Mouse (Mus musculus) kidney, embryonic 14.5 days (tissue): Measurements from ENCODE around the gene Cd27. TPM values are rescaled to one million over a fixed set of nuclear protein-coding genes. Genes with fewer than 3 reads are reported as not detected.
A peak's percentile ranks its signal among the peaks of the same experiment; 100 is the strongest.

ENCODE experiments used
- ATAC-seq: fragments of 200-750 bp; cut with Nextera tagmentation; 2 replicates; pipeline ENCODE4 v1.8.0; 2017; ENCODE audit warnings: moderate number of reproducible peaks, mild to moderate bottlenecking, moderate TSS enrichment, moderate library complexity; ENCODE audit not compliant: low FRiP score, low TSS enrichment
- H3K27ac ChIP-seq: fragments of 300-500 bp; sonication (generic); 2 replicates; pipeline ENCODE4 v1.5.1; 2014; ENCODE audit warnings: low read depth, mild to moderate bottlenecking, low read length, moderate library complexity, mixed read lengths
- H3K27me3 ChIP-seq: fragments of 300-500 bp; sonication (generic); 2 replicates; pipeline ENCODE4 v1.6.1; 2014; ENCODE audit warnings: mild to moderate bottlenecking, low read length; ENCODE audit not compliant: control insufficient read depth, insufficient read depth
- H3K36me3 ChIP-seq: fragments of 300-500 bp; sonication (generic); 2 replicates; pipeline ENCODE4 v1.6.1; 2014; ENCODE audit warnings: low read length, mixed read lengths; ENCODE audit not compliant: control insufficient read depth, insufficient read depth
- H3K4me1 ChIP-seq: fragments of 300-500 bp; sonication (generic); 2 replicates; pipeline ENCODE4 v1.6.1; 2014; ENCODE audit warnings: low read length, mixed read lengths; ENCODE audit not compliant: control insufficient read depth, insufficient read depth
- H3K4me2 ChIP-seq: fragments of 300-500 bp; sonication (generic); replicated peaks from 2 replicates; pipeline ENCODE4 v1.6.1; 2014; ENCODE audit warnings: low read depth, mild to moderate bottlenecking, low read length
- H3K4me3 ChIP-seq: fragments of 300-500 bp; sonication (generic); 2 replicates; pipeline ENCODE4 v1.5.1; 2014; ENCODE audit warnings: mild to moderate bottlenecking, low read length
- H3K9ac ChIP-seq: fragments of 300-500 bp; sonication (generic); 2 replicates; pipeline ENCODE4 v1.6.1; 2014; ENCODE audit warnings: low read depth, mild to moderate bottlenecking, low read length, moderate library complexity
- H3K9me3 ChIP-seq: fragments of 300-500 bp; sonication (generic); 2 replicates; pipeline ENCODE4 v1.6.1; 2016; ENCODE audit warnings: low read length; ENCODE audit not compliant: control insufficient read depth
- WGBS: fragments of 180-500 bp; shearing (Covaris S2); extraction: QIAGEN DNeasy Blood & Tissue Kit; methylation state at CpG from one replicate; pipeline ENCODE4 v1.1.7; 2014; 5-methylcytosine and 5-hydroxymethylcytosine counted together
- microRNA-seq: library from miRNA; unstranded; fragments of <30 nt; microRNA quantifications from one replicate; pipeline ENCODE4, GENCODE M21; 2016
- polyA plus RNA-seq: library from polyadenylated mRNA; unstranded; fragments of >200 nt; fragmentation: Nextera tagmentation; extraction: Ambion mirVana; gene quantifications from 2 replicates; pipeline ENCODE4 v1.2.1, GENCODE M21; 2014

Cd27 gene
- polyA plus RNA-seq, 1 experiment from 2014 or later, result 1.5 TPM

GRCm38 (mm10) chr6:125190816-125191215 lies 46.0 kb downstream of the Cd27 start:
- Histone ChIP-seq H3K4me1 (peaks cover 6% of the 10 kb centered on the region; the same call in 1 of the 2 replicates), H3K4me2 (peak overlapping the region; percentile 59), H3K9me3 (no peaks in the 10 kb centered on the region), H3K27ac (peak overlapping the region; percentile 100), H3K27me3 (no peaks in the 10 kb centered on the region), H3K9ac (peak overlapping the region; percentile 81), H3K4me3 (peak overlapping the region; percentile 79), H3K36me3 (peaks cover 58% of the 10 kb centered on the region)
- no peak for ATAC-seq

DNA sequence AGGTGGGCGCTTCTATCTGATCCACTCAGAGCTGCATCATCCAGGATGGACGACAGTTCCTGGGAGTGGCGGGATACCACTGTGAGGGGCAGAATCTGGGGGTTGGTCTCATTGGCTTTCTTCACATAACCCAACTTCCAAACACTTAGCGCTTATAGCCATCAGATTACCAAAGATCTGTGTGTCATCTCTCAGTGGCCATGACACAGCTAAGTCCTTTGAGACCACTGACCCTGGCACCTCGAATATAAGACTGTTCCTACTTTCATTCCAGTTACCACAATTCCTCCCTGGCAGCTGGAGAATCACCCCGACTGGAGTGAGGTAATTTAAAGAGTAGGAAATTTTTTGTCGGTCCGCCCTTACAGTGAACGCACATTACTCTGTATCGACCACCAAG lies 50.6 kb downstream of the Cd27 start:
- Histone ChIP-seq H3K9me3 (no peaks in the 10 kb centered on the region), H3K36me3 (peaks cover 86% of the 10 kb centered on the region), H3K9ac (no peak overlapping the region), H3K4me1 (peaks cover 6% of the 10 kb centered on the region; the same call in 1 of the 2 replicates), H3K27ac (no peak overlapping the region), H3K27me3 (no peaks in the 10 kb centered on the region), H3K4me2 (no peak overlapping the region), H3K4me3 (no peak overlapping the region)
- 87% methylated on average over 10 of the region's 10 CpGs for WGBS
- ATAC-seq, result no peak

Small RNAs within 50 kb of the gene (microRNA-seq; reads per million reads assigned to microRNA genes)
- gene Mir3098 (0.84 reads per million), gene Mir8113 (not detected)

Other genes with a start within 250 kb of the Cd27 start
- 1.0 and 1.2 TPM in 2 replicates for gene Pianp, start 240.3 kb downstream of the Cd27 start, polyA plus RNA-seq
- 12.5 and 15.0 TPM in 2 replicates for gene Zfp384, start 227.9 kb downstream of the Cd27 start, polyA plus RNA-seq
- 111 and 144 TPM in 2 replicates for gene Ing4, start 197.2 kb downstream of the Cd27 start, polyA plus RNA-seq
- 14.0 and 14.7 TPM in 2 replicates for gene Acrbp, start 187.3 kb downstream of the Cd27 start, polyA plus RNA-seq
- gene Lpar5, start 169.1 kb downstream of the Cd27 start, polyA plus RNA-seq, result 0.43 and 0.45 TPM in 2 replicates
- 72.1 and 106 TPM in 2 replicates for gene Chd4, start 141.0 kb downstream of the Cd27 start, polyA plus RNA-seq
- gene Nop2, start 105.1 kb downstream of the Cd27 start, polyA plus RNA-seq, result 58.2 and 67.2 TPM in 2 replicates
- gene Iffo1, start 91.8 kb downstream of the Cd27 start, polyA plus RNA-seq, result 7.0 and 7.4 TPM in 2 replicates
- gene Gapdh, start 70.5 kb downstream of the Cd27 start, polyA plus RNA-seq, result 2,196 and 2,293 TPM in 2 replicates
- 99.6 and 150 TPM in 2 replicates for gene Ncapd2, start 45.3 kb downstream of the Cd27 start, polyA plus RNA-seq
- 203 and 238 TPM in 2 replicates for gene Mrpl51, start 45.2 kb downstream of the Cd27 start, polyA plus RNA-seq
- 2.0 and 3.5 TPM in 2 replicates for gene Vamp1, start 21.5 kb downstream of the Cd27 start, polyA plus RNA-seq
- gene Tapbpl, start 5.2 kb downstream of the Cd27 start, polyA plus RNA-seq, result 2.0 and 4.5 TPM in 2 replicates
- gene Tuba3a, start 49.0 kb upstream of the Cd27 start, polyA plus RNA-seq, result 0.29 TPM in 1 of 2 replicates, not detected in the other
- 54.0 and 54.3 TPM in 2 replicates for gene Ltbr, start 76.9 kb upstream of the Cd27 start, polyA plus RNA-seq
- gene Scnn1a, start 83.6 kb upstream of the Cd27 start, polyA plus RNA-seq, result 2.5 and 3.3 TPM in 2 replicates
- 67.1 and 69.3 TPM in 2 replicates for gene Tnfrsf1a, start 112.4 kb upstream of the Cd27 start, polyA plus RNA-seq
- 3.8 and 6.1 TPM in 2 replicates for gene Plekhg6, start 143.8 kb upstream of the Cd27 start, polyA plus RNA-seq